Mouse (Mus musculus) limb, embryonic 11.5 days (tissue): Measurements from ENCODE around the gene Tmem101. TPM values are rescaled to one million over a fixed set of nuclear protein-coding genes. Genes with fewer than 3 reads are reported as not detected.

Experiments used
- ATAC-seq: fragments of 200-750 bp; cut with Nextera tagmentation; 2 replicates; pipeline ENCODE4 v1.8.0; 2017; ENCODE audit warnings: low read depth; ENCODE audit not compliant: insufficient number of reproducible peaks, low FRiP score, low TSS enrichment
- DNase-seq: peaks from one replicate; pipeline ENCODE4 v3.0.0-alpha.2; 2015; ENCODE audit warnings: low spot score
- H3K27ac ChIP-seq: fragments of 300-500 bp; sonication (generic); replicated peaks from 2 replicates; pipeline ENCODE4 v1.5.1; 2014; ENCODE audit warnings: low read depth, mild to moderate bottlenecking, low read length
- H3K27me3 ChIP-seq: fragments of 300-500 bp; sonication (generic); 2 replicates; pipeline ENCODE4 v1.6.1; 2014; ENCODE audit warnings: mild to moderate bottlenecking, low read length, mixed read lengths; ENCODE audit not compliant: control insufficient read depth, insufficient read depth
- H3K36me3 ChIP-seq: fragments of 300-500 bp; sonication (generic); 2 replicates; pipeline ENCODE4 v1.6.1; 2014; ENCODE audit warnings: mild to moderate bottlenecking, low read length, moderate library complexity, mixed read lengths; ENCODE audit not compliant: control insufficient read depth, insufficient read depth
- H3K4me1 ChIP-seq: fragments of 300-500 bp; sonication (generic); 2 replicates; pipeline ENCODE4 v1.6.1; 2014; ENCODE audit warnings: low read length, mixed read lengths; ENCODE audit not compliant: control insufficient read depth, insufficient read depth
- H3K4me2 ChIP-seq: fragments of 300-500 bp; sonication (generic); 2 replicates; pipeline ENCODE4 v1.6.1; 2014; ENCODE audit warnings: low read depth, mild to moderate bottlenecking, moderate library complexity; ENCODE audit not compliant: severe bottlenecking
- H3K4me3 ChIP-seq: fragments of 300-500 bp; sonication (generic); 2 replicates; pipeline ENCODE4 v1.5.1; 2014; ENCODE audit warnings: low read depth, low read length
- H3K9ac ChIP-seq: fragments of 300-500 bp; sonication (generic); 2 replicates; pipeline ENCODE4 v1.6.1; 2014; ENCODE audit warnings: mild to moderate bottlenecking, low read length
- H3K9me3 ChIP-seq: fragments of 300-500 bp; sonication (generic); 2 replicates; pipeline ENCODE4 v1.6.1; 2016; ENCODE audit warnings: low read length; ENCODE audit not compliant: control insufficient read depth
- WGBS: fragments of 180-500 bp; shearing (Covaris S2); extraction: QIAGEN DNeasy Blood & Tissue Kit; methylation state at CpG from one replicate; pipeline ENCODE4 v1.1.7; 2014; 5-methylcytosine and 5-hydroxymethylcytosine counted together
- polyA plus RNA-seq: library from polyadenylated mRNA; unstranded; fragments of >200 nt; fragmentation: Nextera tagmentation; extraction: Ambion mirVana; gene quantifications from 2 replicates; pipeline ENCODE4 v1.2.1, GENCODE M21; 2014

Gene Tmem101
- polyA plus RNA-seq, 1 experiment from 2014 or later = 39.3 TPM

DNA sequence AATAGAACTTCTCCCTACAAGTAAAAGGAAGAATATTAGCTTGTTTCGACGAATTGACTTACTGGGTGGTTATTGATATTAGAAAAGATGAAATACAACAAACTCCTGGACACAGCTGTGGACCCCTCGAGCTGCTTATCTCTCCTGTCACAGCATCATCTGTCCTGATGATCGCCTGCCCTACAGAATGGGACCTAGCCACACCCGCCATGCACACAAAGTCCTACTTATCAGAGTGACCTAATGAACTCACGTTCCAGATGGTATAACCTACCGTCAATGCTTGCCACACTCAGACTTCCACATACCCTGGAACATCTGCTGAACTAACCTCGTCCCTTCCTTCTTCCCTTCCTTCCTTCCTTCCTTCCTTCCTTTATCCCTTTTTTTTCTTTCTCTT is 40.0 kb downstream of the Tmem101 start:
- Histone ChIP-seq H3K27ac (no peak overlapping the region), H3K9ac (no peak overlapping the region), H3K4me1 (no peaks in the 10 kb centered on the region), H3K4me3 (no peak overlapping the region), H3K27me3 (no peaks in the 10 kb centered on the region), H3K36me3 (no peaks in the 10 kb centered on the region), H3K9me3 (no peaks in the 10 kb centered on the region), H3K4me2 (no peak overlapping the region)
- ATAC-seq (no peak), DNase-seq (no peak)
- 71% methylated on average over 8 of the region's 8 CpGs for whole genome bisulfite sequencing

GRCm38 (mm10) chr11:102111576-102111975 is 44.6 kb downstream of the Tmem101 start:
- H3K4me1 ChIP-seq = no peaks in the 10 kb centered on the region
- no peak overlapping the region for H3K27ac ChIP-seq
- no peak overlapping the region for H3K9ac ChIP-seq
- no peaks in the 10 kb centered on the region for H3K36me3 ChIP-seq
- no peak for ATAC-seq
- H3K4me3 ChIP-seq = no peak overlapping the region
- H3K9me3 ChIP-seq = no peaks in the 10 kb centered on the region; the same call in 1 of the 2 replicates
- H3K27me3 ChIP-seq = peaks cover 26% of the 10 kb centered on the region
- WGBS = 80% methylated on average over 5 of the region's 5 CpGs
- H3K4me2 ChIP-seq = no peak overlapping the region
- DNase-seq = no peak

GRCm38 (mm10) chr11:102107732-102108131 is 48.5 kb downstream of the Tmem101 start, which contains the start of gene Pyy:
Gene Pyy (minus strand): TSS chr11:102107832.
- WGBS = 13% methylated on average over 9 of the region's 9 CpGs
- no peaks in the 10 kb centered on the region for H3K36me3 ChIP-seq
- no peak within 1 kb of the TSS for H3K27ac ChIP-seq
- DNase-seq (no peak), ATAC-seq (no peak)
- H3K4me3 ChIP-seq = no peak within 1 kb of the TSS
- no peaks in the 10 kb centered on the region for H3K4me1 ChIP-seq
- H3K27me3 ChIP-seq = peaks cover 48% of the 10 kb centered on the region
- H3K9me3 ChIP-seq = no peaks in the 10 kb centered on the region; the same call in 1 of the 2 replicates
- no peak within 1 kb of the TSS for H3K4me2 ChIP-seq
- no peak within 1 kb of the TSS for H3K9ac ChIP-seq

DNA sequence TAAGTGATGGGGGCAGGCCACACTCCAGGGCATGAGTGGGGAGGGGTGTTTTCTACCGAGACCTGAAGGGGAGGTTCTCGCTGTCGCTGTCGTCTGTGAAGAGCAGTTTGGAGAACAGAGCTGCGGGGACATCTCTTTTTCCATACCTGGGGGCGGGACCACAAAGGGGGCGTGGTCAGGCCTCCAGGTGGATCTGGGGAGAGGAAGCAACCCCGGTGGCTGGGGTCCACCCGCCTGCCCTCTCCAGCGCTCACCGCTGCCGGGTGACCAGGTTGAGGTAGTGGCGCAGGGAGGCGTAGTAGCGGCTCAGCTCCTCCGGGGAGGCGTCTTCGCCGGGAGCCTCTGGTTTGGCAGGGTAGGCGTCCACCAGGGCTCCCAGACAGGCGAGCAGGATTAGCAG is 49.3 kb downstream of the Tmem101 start:
- H3K4me2 ChIP-seq = no peak overlapping the region
- no peaks in the 10 kb centered on the region for H3K36me3 ChIP-seq

More for the DNA sequence above, 49.3 kb downstream of the Tmem101 start:
- Histone ChIP-seq H3K4me3 (no peak overlapping the region), H3K9ac (no peak overlapping the region), H3K27me3 (peaks cover 48% of the 10 kb centered on the region), H3K4me1 (0 out of 2 replicates have a peak, but pooled peaks cover 3% of the 10 kb centered on the region), H3K9me3 (no peaks in the 10 kb centered on the region; the same call in 1 of the 2 replicates), H3K27ac (no peak overlapping the region)
- ATAC-seq (no peak), DNase-seq (peak; percentile 31)
- 1% methylated on average over 21 of the region's 21 CpGs for WGBS

Other genes with a start within 250 kb of the Tmem101 start
- 0.41 and 0.43 TPM in 2 replicates for gene Sost, start 189.4 kb downstream of the Tmem101 start, polyA plus RNA-seq
- gene Cfap97d1, start 172.1 kb downstream of the Tmem101 start, polyA plus RNA-seq = not detected in 2 replicates
- 9.8 and 11.3 TPM in 2 replicates for gene Dusp3, start 169.4 kb downstream of the Tmem101 start, polyA plus RNA-seq
- 11.3 and 12.7 TPM in 2 replicates for gene Mpp3, start 127.9 kb downstream of the Tmem101 start, polyA plus RNA-seq
- gene Cd300lg, start 114.9 kb downstream of the Tmem101 start, polyA plus RNA-seq = 0.35 and 0.47 TPM in 2 replicates
- gene Mpp2, start 67.9 kb downstream of the Tmem101 start, polyA plus RNA-seq = 9.1 and 10.7 TPM in 2 replicates
- not detected in 2 replicates for gene Ppy, start 55.1 kb downstream of the Tmem101 start, polyA plus RNA-seq
- gene Pyy, start 48.6 kb downstream of the Tmem101 start, polyA plus RNA-seq = not detected in 2 replicates
- gene Nags, start 10.9 kb downstream of the Tmem101 start, polyA plus RNA-seq = 0.08 and 0.13 TPM in 2 replicates
- 74.5 and 88.5 TPM in 2 replicates for gene Lsm12, start 28.9 kb upstream of the Tmem101 start, polyA plus RNA-seq
- 39.8 and 41.9 TPM in 2 replicates for gene G6pc3, start 33.2 kb upstream of the Tmem101 start, polyA plus RNA-seq
- gene Hdac5, start 73.8 kb upstream of the Tmem101 start, polyA plus RNA-seq = 21.3 and 24.0 TPM in 2 replicates
- 26.9 and 27.8 TPM in 2 replicates for gene BC030867, start 92.5 kb upstream of the Tmem101 start, polyA plus RNA-seq
- 0.13 and 0.33 TPM in 2 replicates for gene Asb16, start 112.3 kb upstream of the Tmem101 start, polyA plus RNA-seq
- 46.7 and 51.5 TPM in 2 replicates for gene Tmub2, start 128.5 kb upstream of the Tmem101 start, polyA plus RNA-seq
- gene Atxn7l3, start 140.2 kb upstream of the Tmem101 start, polyA plus RNA-seq = 20.0 and 22.1 TPM in 2 replicates
- 87.0 and 91.4 TPM in 2 replicates for gene Ubtf, start 163.3 kb upstream of the Tmem101 start, polyA plus RNA-seq
- 20.4 and 24.6 TPM in 2 replicates for gene Slc4a1, start 209.8 kb upstream of the Tmem101 start, polyA plus RNA-seq
- gene Rundc3a, start 237.0 kb upstream of the Tmem101 start, polyA plus RNA-seq = 0.57 and 1.0 TPM in 2 replicates